Mouse (Mus musculus) CH12.LX (cell line): Measurements from ENCODE around the gene Rora. TPM values are rescaled to one million over a fixed set of nuclear protein-coding genes. Genes with fewer than 3 reads are reported as not detected.

Experiments
- DNase-seq: peaks from one replicate; pipeline ENCODE4 v3.0.0-alpha.2; 2013; ENCODE audit errors: extremely low read depth
- H3K27ac ChIP-seq: 2 replicates; pipeline ENCODE4 v1.5.1; 2012; ENCODE audit warnings: low read depth, mild to moderate bottlenecking, control low read depth, moderate library complexity; ENCODE audit not compliant: insufficient read depth
- H3K27me3 ChIP-seq: replicated peaks from 2 replicates; pipeline ENCODE3; 2012; ENCODE audit warnings: inconsistent platforms
- H3K36me3 ChIP-seq, 2 experiments: replicated peaks in 1 of 2; 2 replicates each; pipeline versions ENCODE3 to v1.6.1; 2012; ENCODE audit warnings: inconsistent platforms in 1 of 2, low read length in 1 of 2, mild to moderate bottlenecking in 1 of 2, mixed read lengths in 1 of 2, moderate library complexity in 1 of 2; ENCODE audit not compliant: control insufficient read depth in 1 of 2, insufficient read depth in 1 of 2
- H3K4me1 ChIP-seq, 2 experiments: 2 replicates each; pipeline ENCODE4 v1.6.1; 2012; ENCODE audit warnings: inconsistent platforms in 1 of 2, moderate library complexity in 1 of 2; ENCODE audit not compliant: insufficient read depth in 2 of 2, control insufficient read depth in 1 of 2
- H3K4me2 ChIP-seq: 2 replicates; pipeline ENCODE4 v1.6.1; 2012; ENCODE audit warnings: low read depth, mild to moderate bottlenecking, control low read depth; ENCODE audit not compliant: poor library complexity, insufficient read depth, severe bottlenecking
- H3K4me3 ChIP-seq, 3 experiments: fragments of 150-350 bp in 1 of 3; sonication (generic) in 1 of 3; replicated peaks in 1 of 3; 2 replicates each; pipeline versions ENCODE3 to v1.5.1; 2011 to 2012; ENCODE audit warnings: low read depth in 2 of 3, low read length in 2 of 3, mild to moderate bottlenecking in 2 of 3, moderate library complexity in 2 of 3, control low read depth in 1 of 3, improper control_type of control experiment in 1 of 3, inconsistent platforms in 1 of 3, mixed read lengths in 1 of 3; ENCODE audit not compliant: poor library complexity in 1 of 3
- H3K79me2 ChIP-seq: replicated peaks from 2 replicates; pipeline ENCODE4 v1.6.1; 2012; ENCODE audit warnings: mild to moderate bottlenecking, moderate library complexity; ENCODE audit not compliant: control insufficient read depth, poor library complexity, insufficient read depth, severe bottlenecking; ENCODE audit errors: extremely low read depth
- H3K9ac ChIP-seq: 2 replicates; pipeline ENCODE4 v1.6.1; 2012; ENCODE audit warnings: low read depth, mild to moderate bottlenecking, control low read depth, moderate library complexity; ENCODE audit not compliant: insufficient read depth
- H3K9me3 ChIP-seq: replicated peaks from 2 replicates; pipeline ENCODE3; 2012; ENCODE audit warnings: low read length, inconsistent platforms, mixed read lengths
- CTCF ChIP-seq, 2 experiments: IDR thresholded peaks in 1 of 2; conservative IDR thresholded peaks in 1 of 2; 2 replicates each; pipeline ENCODE4 v1.5.1; 2011 to 2012; ENCODE audit warnings: low read depth in 2 of 2, low read length in 2 of 2, improper control_type of control experiment in 1 of 2, inconsistent platforms in 1 of 2, mild to moderate bottlenecking in 1 of 2, moderate library complexity in 1 of 2
- ELF1 ChIP-seq: IDR thresholded peaks from 2 replicates; pipeline ENCODE4 v1.6.1; 2014; ENCODE audit warnings: low read depth, mild to moderate bottlenecking, inconsistent platforms, low read length, improper control_type of control experiment
- ETS1 ChIP-seq: conservative IDR thresholded peaks from 2 replicates; pipeline ENCODE4 v1.6.1; 2012; ENCODE audit warnings: low read depth, mild to moderate bottlenecking, inconsistent platforms, low read length, improper control_type of control experiment, moderate library complexity
- GABPA ChIP-seq: IDR thresholded peaks from 2 replicates; pipeline ENCODE4 v1.6.1; 2012; ENCODE audit warnings: low read depth, low read length, improper control_type of control experiment, inconsistent platforms; ENCODE audit not compliant: insufficient replicate concordance
- HCFC1 ChIP-seq: IDR thresholded peaks from 2 replicates; pipeline ENCODE4 v1.6.1; 2012; ENCODE audit warnings: low read depth, mild to moderate bottlenecking, inconsistent platforms, low read length, improper control_type of control experiment
- JUN ChIP-seq: IDR thresholded peaks from 2 replicates; pipeline ENCODE4 v1.6.1; 2011; ENCODE audit warnings: low read depth, mild to moderate bottlenecking, low read length, improper control_type of control experiment, moderate library complexity; ENCODE audit not compliant: insufficient read depth
- KAT2A ChIP-seq: IDR thresholded peaks from 2 replicates; pipeline ENCODE4 v1.6.1; 2012; ENCODE audit warnings: low read length, improper control_type of control experiment, inconsistent platforms; ENCODE audit not compliant: insufficient replicate concordance
- MAFK ChIP-seq: IDR thresholded peaks from 2 replicates; pipeline ENCODE4 v1.6.1; 2011; ENCODE audit warnings: low read length, improper control_type of control experiment; ENCODE audit not compliant: insufficient replicate concordance
- MYC ChIP-seq: IDR thresholded peaks from 2 replicates; pipeline ENCODE4 v1.6.1; 2011; ENCODE audit warnings: low read depth, mild to moderate bottlenecking, improper control_type of control experiment, low read length
- PAX5 ChIP-seq: IDR thresholded peaks from 2 replicates; pipeline ENCODE4 v1.6.1; 2012; ENCODE audit warnings: low read length, inconsistent platforms, mixed read lengths
- SIN3A ChIP-seq: IDR thresholded peaks from 2 replicates; pipeline ENCODE4 v1.6.1; 2012; ENCODE audit warnings: low read length, improper control_type of control experiment, inconsistent platforms
- SMC3 ChIP-seq: IDR thresholded peaks from 2 replicates; pipeline ENCODE4 v1.6.1; 2011; ENCODE audit warnings: low read depth, low read length, improper control_type of control experiment
- TCF12 ChIP-seq: IDR thresholded peaks from 2 replicates; pipeline ENCODE4 v1.6.1; 2014; ENCODE audit warnings: low read depth, mild to moderate bottlenecking, inconsistent platforms, low read length, improper control_type of control experiment
- UBTF ChIP-seq: IDR thresholded peaks from 2 replicates; pipeline ENCODE4 v1.6.1; 2012; ENCODE audit warnings: low read depth, mild to moderate bottlenecking, inconsistent platforms, low read length, improper control_type of control experiment, moderate library complexity
- USF1 ChIP-seq: IDR thresholded peaks from 2 replicates; pipeline ENCODE4 v1.6.1; 2014; ENCODE audit warnings: low read depth, mild to moderate bottlenecking, inconsistent platforms, low read length, improper control_type of control experiment
- ZC3H11A ChIP-seq: IDR thresholded peaks from 2 replicates; pipeline ENCODE4 v1.6.1; 2012; ENCODE audit warnings: low read depth, mild to moderate bottlenecking, inconsistent platforms, low read length, improper control_type of control experiment
- dilution Hi-C: fragments of 300-500 bp; cut with MboI; formaldehyde crosslinking; loops from 2 replicates; pipeline ENCODE4 v1.14.3; 2020; ENCODE audit warnings: low sequenced_read_pairs; ENCODE audit not compliant: extremely low pct_unique_long_range_greater_than_20kb, extremely low pct_ligation_motif_present
- in situ Hi-C: fragments of 300-500 bp; cut with MboI; formaldehyde crosslinking; loops from 3 replicates; pipeline ENCODE4 v1.14.3; 2019; ENCODE audit warnings: low sequenced_read_pairs, low pct_ligation_motif_present, low pct_unique_long_range_greater_than_20kb, mixed read lengths
- polyA plus RNA-seq: library from polyadenylated mRNA; unstranded; fragments of >175 nt; gene quantifications from 2 replicates; pipeline ENCODE4 v1.2.1, GENCODE M21; 2012; ENCODE audit warnings: low read depth; ENCODE audit not compliant: insufficient read length
- total RNA-seq, 2 experiments: library from RNA; depleted of rRNA; stranded (reverse); fragments of 300-350 nt in 1 of 2; fragments of >200 nt in 1 of 2; gene quantifications; 2 replicates each; pipeline ENCODE4 v1.2.3; 2012 to 2014

Gene Rora
- total and polyA plus RNA-seq, 3 experiments = 0.36 to 0.66 (median 0.64) TPM

DNA sequence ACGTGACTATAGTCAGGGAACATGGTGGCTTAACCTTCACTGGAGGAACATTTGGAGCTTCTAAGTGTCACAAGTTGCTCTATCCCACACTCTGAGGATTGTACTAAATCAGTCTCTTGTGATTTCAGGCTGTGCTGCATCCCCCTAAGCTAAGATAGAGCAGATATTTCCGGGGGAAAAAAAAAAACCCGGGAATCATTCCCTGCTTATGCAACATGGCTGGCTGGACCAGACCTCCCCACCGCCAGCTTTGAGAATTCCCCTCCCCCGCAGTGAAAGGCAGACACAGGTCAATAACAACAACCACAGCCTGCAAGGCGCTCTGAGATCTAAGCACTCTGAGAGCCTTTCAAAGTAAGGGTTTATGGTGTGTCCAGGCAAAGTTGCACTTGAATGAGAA lies 244.7 kb downstream of the Rora start:
- no peak for DNase-seq

GRCm38 (mm10) chr9:68899525-68900222 lies 246.1 kb downstream of the Rora start:
- H3K4me3 ChIP-seq = no peak overlapping the region
- no peak overlapping the region for H3K4me2 ChIP-seq
- in situ Hi-C loops (no loop called here), dilution Hi-C loops (no loop called here)
- H3K27me3 ChIP-seq = no peaks in the 10 kb centered on the region
- no peaks in the 10 kb centered on the region for H3K79me2 ChIP-seq
- peaks cover 34% of the 10 kb centered on the region for H3K9me3 ChIP-seq
- TF ChIP-seq CTCF (conservative IDR thresholded peaks at IDR 0.05 in 1 of 2, IDR thresholded peaks at IDR 0.05 in 1 of 2; ENCODE audit: low read depth in 2 of 2, low read length in 2 of 2) (peak in 1 of 2 experiments; percentile 9; a peak in 1 of 4 replicates), SIN3A (no peak)
- no peak overlapping the region for H3K9ac ChIP-seq
- H3K4me1 ChIP-seq = no peaks in the 10 kb centered on the region
- DNase-seq = peak; percentile 5
- H3K36me3 ChIP-seq = no peaks in the 10 kb centered on the region
- no peak overlapping the region for H3K27ac ChIP-seq

More for the DNA sequence above, 244.7 kb downstream of the Rora start:
- Histone ChIP-seq H3K9ac (no peak overlapping the region), H3K27me3 (no peaks in the 10 kb centered on the region), H3K27ac (no peak overlapping the region), H3K79me2 (no peaks in the 10 kb centered on the region), H3K9me3 (peaks cover 32% of the 10 kb centered on the region), H3K4me2 (no peak overlapping the region), H3K36me3 (no peaks in the 10 kb centered on the region), H3K4me1 (no peaks in the 10 kb centered on the region), H3K4me3 (no peak overlapping the region)
- in situ Hi-C loops = no loop called here
- TF ChIP-seq ZC3H11A (no peak), SMC3 (no peak), MAFK (no peak), MYC (no peak)
- dilution Hi-C loops = no loop called here

DNA sequence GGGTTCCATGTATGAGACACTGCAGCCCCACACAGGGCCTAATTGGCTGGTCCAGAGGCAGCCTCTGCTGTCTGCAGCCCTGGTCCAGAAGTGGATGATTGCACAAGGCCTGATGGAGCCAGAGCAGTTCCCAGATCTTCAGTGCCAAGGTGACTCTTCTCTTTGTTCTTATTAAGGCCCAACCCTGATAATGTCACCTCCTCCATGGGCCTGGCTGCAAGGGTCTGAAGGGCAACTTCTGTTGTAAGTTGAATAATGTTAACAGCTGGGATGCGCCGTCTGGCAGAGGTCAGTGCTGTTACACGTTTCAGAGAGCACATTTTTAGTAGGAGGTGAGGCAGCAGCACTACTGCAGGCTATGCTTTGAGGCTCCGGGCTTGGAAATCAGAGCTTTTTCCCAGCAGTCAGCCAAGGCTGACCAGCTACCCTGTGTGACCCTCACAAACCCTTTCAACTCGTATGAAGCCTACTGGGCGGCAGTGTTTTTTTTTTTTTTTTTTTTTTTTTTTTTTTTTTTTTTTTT lies 252.8 kb downstream of the Rora start:
- H3K27ac ChIP-seq = no peak overlapping the region
- H3K4me2 ChIP-seq = no peak overlapping the region
- H3K79me2 ChIP-seq = no peaks in the 10 kb centered on the region
- no peak for TF ChIP-seq KAT2A
- no peak for TF ChIP-seq ETS1
- no peak for TF ChIP-seq CTCF (conservative IDR thresholded peaks at IDR 0.05 in 1 of 2, IDR thresholded peaks at IDR 0.05 in 1 of 2; ENCODE audit: low read depth in 2 of 2, low read length in 2 of 2)
- TF ChIP-seq GABPA = no peak
- no peak for TF ChIP-seq USF1
- no peak for TF ChIP-seq ELF1
- no peak for TF ChIP-seq JUN
- no peak for TF ChIP-seq UBTF
- TF ChIP-seq MAFK = no peak
- no peak for TF ChIP-seq TCF12
- TF ChIP-seq PAX5 = no peak
- TF ChIP-seq HCFC1 = no peak
- no peak for TF ChIP-seq SMC3
- TF ChIP-seq, all 38 proteins: peak for 0
- in situ Hi-C loops (no loop called here), dilution Hi-C loops (no loop called here)
- Histone ChIP-seq H3K9me3 (peaks cover 33% of the 10 kb centered on the region), H3K36me3 (no peaks in the 10 kb centered on the region), H3K27me3 (no peaks in the 10 kb centered on the region), H3K4me3 (no peak overlapping the region), H3K9ac (no peak overlapping the region), H3K4me1 (no peaks in the 10 kb centered on the region)
- no peak for DNase-seq
